Mouse (Mus musculus): ENCODE data around the gene Armt1. TPM values are rescaled to one million over a fixed set of nuclear protein-coding genes. Genes with fewer than 3 reads are reported as not detected.

Armt1 gene
- polyA plus RNA-seq (2015; fragmentation: Nextera tagmentation; extraction: Ambion mirVana): 19.0 and 19.5 TPM in 2 replicates

- ATAC-seq (ENCODE audit: borderline replicate concordance, extremely low read depth, low FRiP score, low TSS enrichment): peak; percentile 95
- Histone ChIP-seq H3K9ac (peak within 1 kb of the TSS; percentile 81), H3K27ac (peak within 1 kb of the TSS; percentile 83), H3K4me3 (peak within 1 kb of the TSS; percentile 62), H3K9me3 (no peaks in the 10 kb centered on the region), H3K4me1 (peaks cover 20% of the 10 kb centered on the region), H3K36me3 (peaks cover 5% of the 10 kb centered on the region; the same call in 1 of the 2 replicates), H3K4me2 (peak within 1 kb of the TSS; percentile 82), H3K27me3 (no peaks in the 10 kb centered on the region)
- under 1% methylated on average over 60 of the region's 75 CpGs for WGBS
Measured at GRCm38 (mm10) chr10:4432123-4432931, at the start of gene Armt1, which contains the start of gene Rmnd1. TSS of gene Armt1 (plus strand) at chr10:4432467. TSS of gene Rmnd1 (minus strand) at chr10:4432388.

DNA sequence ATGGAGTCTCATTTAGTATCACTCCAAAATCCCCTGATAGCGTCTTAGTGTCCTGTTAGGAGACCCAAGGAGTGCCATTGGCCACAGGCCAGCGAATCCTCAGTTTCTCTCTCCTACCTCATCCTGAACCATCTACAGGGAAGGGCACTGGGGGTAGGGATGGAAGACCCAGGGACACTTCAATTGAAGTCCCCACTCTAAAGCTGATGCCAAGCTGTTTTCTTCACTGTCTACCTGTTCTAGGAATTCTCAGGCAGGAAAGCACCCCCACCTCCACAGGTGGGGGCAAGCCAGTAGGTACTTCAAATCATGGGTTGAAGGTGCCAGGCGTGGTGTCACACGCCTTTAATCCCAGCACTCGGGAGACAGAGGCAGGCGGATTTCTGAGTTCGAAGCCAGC, 48.0 kb upstream of the Armt1 start:
- no peaks in the 10 kb centered on the region for H3K27me3 ChIP-seq
- no peak for ATAC-seq (ENCODE audit: borderline replicate concordance, extremely low read depth, low FRiP score, low TSS enrichment)
- H3K9ac ChIP-seq: no peak overlapping the region
- H3K9me3 ChIP-seq: no peaks in the 10 kb centered on the region
- no peak overlapping the region for H3K4me2 ChIP-seq
- H3K36me3 ChIP-seq: no peaks in the 10 kb centered on the region
- H3K4me1 ChIP-seq: peaks cover 10% of the 10 kb centered on the region
- no peak overlapping the region for H3K27ac ChIP-seq
- no peak overlapping the region for H3K4me3 ChIP-seq
- 91% methylated on average over 7 of the region's 7 CpGs for WGBS

DNA sequence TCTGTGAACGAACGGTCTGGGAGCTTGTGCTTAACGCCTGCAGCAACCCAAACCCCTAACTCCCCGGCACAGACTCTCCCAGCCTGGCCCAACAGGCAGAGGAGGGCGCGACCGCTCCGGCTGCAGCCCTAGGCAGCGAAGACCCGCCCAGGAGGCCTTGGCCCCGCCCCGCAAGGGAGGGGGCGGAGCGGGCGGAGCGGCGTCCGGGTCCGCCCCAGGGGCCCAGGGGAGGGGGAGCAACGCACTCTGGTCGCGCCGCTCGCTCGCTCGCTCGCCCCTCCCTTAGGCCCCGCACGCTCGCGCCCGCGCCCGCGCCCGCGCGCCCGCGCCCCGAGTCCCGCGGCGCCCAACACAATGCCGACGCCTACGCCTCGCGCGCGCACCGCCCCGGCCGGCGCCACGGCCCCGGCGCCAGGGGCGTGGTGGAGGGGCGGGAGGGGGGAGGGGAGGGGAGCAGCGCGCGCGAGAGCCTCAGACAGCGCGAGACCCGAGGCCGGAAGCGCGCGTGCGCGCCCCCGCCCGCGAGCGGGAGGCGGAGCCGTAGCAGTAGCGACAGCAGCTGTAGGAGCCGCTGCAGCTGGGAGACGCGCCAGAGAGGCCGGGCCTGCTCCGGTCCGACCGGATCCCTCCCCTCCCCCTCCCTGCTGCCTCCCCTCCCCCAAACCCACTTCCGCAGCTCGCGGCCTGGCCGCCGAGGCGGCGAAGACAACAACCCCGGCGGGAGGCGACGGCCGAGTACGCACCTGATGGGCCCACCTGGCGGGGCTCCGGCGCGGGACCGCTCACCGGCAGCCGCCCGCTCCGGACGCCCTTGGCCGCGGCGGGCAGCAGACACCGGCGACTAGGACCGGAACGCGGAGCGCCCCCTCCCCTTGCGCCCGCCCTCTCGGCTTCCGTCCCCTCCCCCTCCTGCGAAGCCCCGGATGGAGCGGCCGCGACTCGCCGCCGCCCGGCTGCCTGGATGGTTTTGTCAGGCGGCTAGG, 45.4 kb upstream of the Armt1 start:
- WGBS: under 1% methylated on average over 57 of the region's 133 CpGs
- peaks cover 35% of the 10 kb centered on the region for H3K4me1 ChIP-seq
- no peaks in the 10 kb centered on the region for H3K36me3 ChIP-seq

DNA sequence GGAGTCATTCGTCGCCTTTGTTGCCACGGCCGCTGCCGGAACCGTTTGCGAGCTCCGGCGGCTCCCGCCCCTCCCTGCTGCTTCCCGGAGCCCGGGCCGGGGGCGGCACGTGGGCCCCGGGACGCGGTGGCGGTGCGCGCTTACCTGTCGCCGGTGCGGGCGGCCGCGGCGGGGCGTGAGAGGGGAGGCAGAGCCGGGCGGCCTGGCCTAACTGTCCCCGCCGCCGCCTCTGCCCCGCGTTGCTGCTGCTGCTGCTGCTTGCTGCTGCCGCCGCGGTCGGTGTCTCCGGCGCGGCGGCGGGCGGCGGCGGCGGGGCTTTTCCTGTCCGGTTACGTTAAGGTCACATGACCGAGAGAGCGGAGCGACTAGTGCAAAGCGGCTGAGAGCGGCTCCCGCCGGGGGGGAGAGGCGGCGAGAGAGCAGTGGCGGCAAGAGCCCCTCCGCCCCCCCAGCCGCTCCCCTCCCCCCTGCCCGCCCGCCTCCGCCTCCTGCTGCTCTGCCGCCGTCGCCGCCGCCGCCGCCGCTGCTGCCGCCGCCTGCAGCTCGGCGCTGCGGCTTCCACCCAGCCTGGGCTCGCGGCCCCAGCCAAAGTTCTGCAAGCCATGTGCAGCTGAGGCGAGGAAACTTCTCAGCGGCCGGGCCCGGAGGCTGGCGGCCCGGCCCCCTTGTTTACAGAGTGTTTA, 44.4 kb upstream of the Armt1 start, which contains the start of gene Zbtb2:
TSS of gene Zbtb2 (minus strand) at position 408 of the 683 bp plus-strand sequence.
- Histone ChIP-seq H3K9me3 (no peaks in the 10 kb centered on the region), H3K4me1 (peaks cover 36% of the 10 kb centered on the region), H3K27me3 (no peaks in the 10 kb centered on the region), H3K4me3 (peak within 1 kb of the TSS; percentile 89), H3K27ac (peak within 1 kb of the TSS; percentile 99), H3K4me2 (peak within 1 kb of the TSS; percentile 73), H3K36me3 (0 out of 2 replicates have a peak, but pooled peaks cover under 1% of the 10 kb centered on the region), H3K9ac (peak within 1 kb of the TSS; percentile 97)
- ATAC-seq (ENCODE audit: borderline replicate concordance, extremely low read depth, low FRiP score, low TSS enrichment): no peak
- WGBS: under 1% methylated on average over 47 of the region's 87 CpGs

More for the DNA sequence above, 45.4 kb upstream of the Armt1 start:
- no peaks in the 10 kb centered on the region for H3K9me3 ChIP-seq
- H3K27me3 ChIP-seq: no peaks in the 10 kb centered on the region
- peak overlapping the region; percentile 73 for H3K4me2 ChIP-seq
- H3K9ac ChIP-seq: peak overlapping the region; percentile 97
- peak; percentile 93 for ATAC-seq (ENCODE audit: borderline replicate concordance, extremely low read depth, low FRiP score, low TSS enrichment)
- peak overlapping the region; percentile 99 for H3K27ac ChIP-seq
- peak overlapping the region; percentile 89 for H3K4me3 ChIP-seq

GRCm38 (mm10) chr10:4388384-4388745, 43.9 kb upstream of the Armt1 start:
- ATAC-seq (ENCODE audit: borderline replicate concordance, extremely low read depth, low FRiP score, low TSS enrichment): no peak
- no peaks in the 10 kb centered on the region for H3K9me3 ChIP-seq
- peak overlapping the region; percentile 99 for H3K27ac ChIP-seq
- H3K9ac ChIP-seq: peak overlapping the region; percentile 97
- H3K4me1 ChIP-seq: peaks cover 32% of the 10 kb centered on the region
- no peaks in the 10 kb centered on the region for H3K27me3 ChIP-seq
- under 1% methylated on average over 19 of the region's 19 CpGs for WGBS
- H3K4me2 ChIP-seq: peak overlapping the region; percentile 73
- 0 out of 2 replicates have a peak, but pooled peaks cover 3% of the 10 kb centered on the region for H3K36me3 ChIP-seq
- H3K4me3 ChIP-seq: peak overlapping the region; percentile 89

- 6% methylated on average over 10 of the region's 10 CpGs for WGBS
Measured at GRCm38 (mm10) chr10:4389036-4389435, 43.2 kb upstream of the Armt1 start.

DNA sequence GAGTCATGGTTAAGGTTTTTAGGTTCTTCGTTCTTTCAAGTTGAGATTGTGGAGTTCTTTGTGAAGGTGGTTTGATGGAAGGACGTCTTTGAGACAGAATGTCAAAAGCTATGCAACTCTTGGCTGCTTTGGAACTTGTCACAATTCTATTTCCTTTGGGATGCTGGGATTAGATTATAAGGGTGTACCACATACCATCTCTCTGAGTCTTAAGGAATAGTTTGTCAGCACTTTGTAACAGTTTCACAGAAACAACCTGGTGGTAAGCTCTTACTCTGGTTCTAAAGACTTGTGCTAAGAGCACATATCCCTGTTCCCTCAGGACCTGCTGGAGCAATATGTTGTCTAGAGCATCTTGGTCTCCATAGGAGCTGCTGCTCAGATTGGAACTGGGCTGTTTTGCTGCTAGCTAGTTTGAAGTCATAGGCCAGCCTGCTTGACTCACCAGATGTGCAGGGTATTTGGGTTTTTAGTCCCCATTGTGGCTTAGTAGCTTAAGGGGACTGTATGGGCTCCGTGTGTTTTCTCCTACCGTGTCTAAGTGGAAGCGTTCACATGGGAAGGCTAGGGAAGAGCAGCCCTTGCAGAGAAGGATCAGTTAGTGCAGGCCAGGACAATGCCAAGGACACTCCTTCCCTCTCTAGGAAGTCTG, 42.7 kb upstream of the Armt1 start:
- Histone ChIP-seq H3K4me3 (peak overlapping the region; percentile 89), H3K4me1 (peaks cover 32% of the 10 kb centered on the region), H3K9me3 (no peaks in the 10 kb centered on the region), H3K36me3 (peaks cover 3% of the 10 kb centered on the region; the same call in 1 of the 2 replicates), H3K27me3 (no peaks in the 10 kb centered on the region), H3K9ac (peak overlapping the region; percentile 97), H3K4me2 (peak overlapping the region; percentile 73), H3K27ac (no peak overlapping the region)
- no peak for ATAC-seq (ENCODE audit: borderline replicate concordance, extremely low read depth, low FRiP score, low TSS enrichment)
- 44% methylated on average over 5 of the region's 5 CpGs for WGBS

More at GRCm38 (mm10) chr10:4389036-4389435, 43.2 kb upstream of the Armt1 start:
- Histone ChIP-seq H3K9ac (peak overlapping the region; percentile 97), H3K4me2 (peak overlapping the region; percentile 73), H3K4me3 (peak overlapping the region; percentile 89), H3K27ac (no peak overlapping the region), H3K27me3 (no peaks in the 10 kb centered on the region), H3K4me1 (peaks cover 32% of the 10 kb centered on the region), H3K36me3 (peaks cover 3% of the 10 kb centered on the region; the same call in 1 of the 2 replicates), H3K9me3 (no peaks in the 10 kb centered on the region)
- ATAC-seq (ENCODE audit: borderline replicate concordance, extremely low read depth, low FRiP score, low TSS enrichment): no peak

- H3K27me3 ChIP-seq: no peaks in the 10 kb centered on the region
- H3K27ac ChIP-seq: no peak overlapping the region
- no peaks in the 10 kb centered on the region for H3K9me3 ChIP-seq
- peaks cover 9% of the 10 kb centered on the region; the same call in 1 of the 2 replicates for H3K36me3 ChIP-seq
- no peak for ATAC-seq (ENCODE audit: borderline replicate concordance, extremely low read depth, low FRiP score, low TSS enrichment)
- H3K9ac ChIP-seq: no peak overlapping the region
- H3K4me1 ChIP-seq: peaks cover 32% of the 10 kb centered on the region
- WGBS: 48% methylated on average over 2 of the region's 2 CpGs
- H3K4me2 ChIP-seq: 0 out of 2 replicates have a peak overlapping the region, but pooled peaks have one; percentile 8
- no peak overlapping the region for H3K4me3 ChIP-seq
Measured at GRCm38 (mm10) chr10:4390550-4390949, 41.7 kb upstream of the Armt1 start.

DNA sequence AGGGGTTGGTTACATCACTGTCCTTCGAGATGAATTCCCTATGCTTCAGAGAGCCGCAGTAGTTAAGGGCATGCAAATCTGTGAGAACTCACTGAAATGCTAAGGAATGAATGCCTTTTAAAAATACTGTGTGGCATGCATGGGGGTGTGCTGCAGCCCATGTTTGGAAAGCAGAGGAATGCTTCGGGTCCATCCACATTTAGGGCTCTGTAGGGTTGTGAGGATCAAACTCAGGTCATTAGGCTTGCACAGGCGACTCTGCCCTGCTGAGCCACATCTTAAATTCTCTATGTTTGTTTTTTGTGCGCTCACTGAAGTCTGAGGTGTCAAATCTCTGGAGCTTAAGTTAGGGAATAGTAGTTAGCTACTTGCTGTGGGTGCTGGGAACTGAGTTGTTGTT, 41.2 kb upstream of the Armt1 start:
- Histone ChIP-seq H3K4me3 (no peak overlapping the region), H3K4me1 (peaks cover 32% of the 10 kb centered on the region), H3K36me3 (peaks cover 12% of the 10 kb centered on the region; the same call in 1 of the 2 replicates), H3K27me3 (no peaks in the 10 kb centered on the region), H3K9ac (no peak overlapping the region), H3K4me2 (peak overlapping the region; percentile 8; the same call in 1 of the 2 replicates), H3K9me3 (no peaks in the 10 kb centered on the region), H3K27ac (no peak overlapping the region)
- ATAC-seq (ENCODE audit: borderline replicate concordance, extremely low read depth, low FRiP score, low TSS enrichment): no peak
- WGBS: 50% methylated on average over 5 of the region's 5 CpGs

DNA sequence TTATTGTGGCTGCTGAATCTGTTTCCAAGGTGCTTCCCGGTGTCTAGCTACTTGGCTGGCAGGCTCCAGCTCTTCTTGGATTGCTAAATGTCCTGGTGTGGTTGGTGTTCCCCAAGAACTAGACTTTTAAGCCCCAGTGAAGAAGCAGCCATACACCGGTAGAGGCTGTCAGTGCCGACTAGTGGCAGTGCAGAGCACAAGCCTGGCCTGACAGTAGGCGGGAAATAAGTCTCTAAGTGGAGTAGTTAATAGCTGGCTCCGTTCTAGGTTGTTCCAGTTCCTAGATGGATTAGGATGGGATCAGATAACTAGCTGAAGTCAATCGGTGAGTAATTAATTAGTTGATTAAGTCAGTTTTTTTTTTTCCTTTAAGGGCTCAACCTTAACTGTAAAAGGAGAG, 40.4 kb upstream of the Armt1 start:
- no peak overlapping the region; the same call in 1 of the 2 replicates for H3K4me2 ChIP-seq
- WGBS: 29% methylated on average over 6 of the region's 6 CpGs
- ATAC-seq (ENCODE audit: borderline replicate concordance, extremely low read depth, low FRiP score, low TSS enrichment): no peak
- peaks cover 15% of the 10 kb centered on the region; the same call in 1 of the 2 replicates for H3K36me3 ChIP-seq
- H3K4me1 ChIP-seq: peaks cover 32% of the 10 kb centered on the region
- H3K9me3 ChIP-seq: no peaks in the 10 kb centered on the region
- no peaks in the 10 kb centered on the region for H3K27me3 ChIP-seq
- H3K4me3 ChIP-seq: no peak overlapping the region
- no peak overlapping the region; the same call in 1 of the 2 replicates for H3K9ac ChIP-seq
- no peak overlapping the region for H3K27ac ChIP-seq

Data from lung, embryonic 15.5 days (tissue).